Mouse (Mus musculus) limb, embryonic 14.5 days (tissue): ENCODE data around the gene Gm49361. TPM values are rescaled to one million over a fixed set of nuclear protein-coding genes. Genes with fewer than 3 reads are reported as not detected.
A peak's percentile ranks its signal among the peaks of the same experiment; 100 is the strongest.

Source experiments
- ATAC-seq: fragments of 200-750 bp; cut with Nextera tagmentation; 2 replicates; pipeline ENCODE4 v1.8.0; 2017; ENCODE audit warnings: low read depth, moderate number of reproducible peaks, moderate TSS enrichment; ENCODE audit not compliant: low FRiP score
- DNase-seq: peaks from one replicate; pipeline ENCODE4 v3.0.0-alpha.2; 2015; ENCODE audit warnings: low spot score
- H3K27ac ChIP-seq: fragments of 300-500 bp; sonication (generic); replicated peaks from 2 replicates; pipeline ENCODE4 v1.5.1; 2014; ENCODE audit warnings: low read depth, mild to moderate bottlenecking, low read length, moderate library complexity, mixed read lengths
- H3K27me3 ChIP-seq: fragments of 300-500 bp; sonication (generic); 2 replicates; pipeline ENCODE4 v1.6.1; 2014; ENCODE audit warnings: low read length, mixed read lengths; ENCODE audit not compliant: control insufficient read depth, insufficient read depth
- H3K36me3 ChIP-seq: fragments of 300-500 bp; sonication (generic); 2 replicates; pipeline ENCODE4 v1.6.1; 2014; ENCODE audit warnings: mild to moderate bottlenecking, low read length, moderate library complexity, mixed read lengths; ENCODE audit not compliant: control insufficient read depth, insufficient read depth
- H3K4me1 ChIP-seq: fragments of 300-500 bp; sonication (generic); 2 replicates; pipeline ENCODE4 v1.6.1; 2014; ENCODE audit warnings: antibody characterized with exemption, low read length, mixed read lengths; ENCODE audit not compliant: control insufficient read depth, insufficient read depth
- H3K4me2 ChIP-seq: fragments of 300-500 bp; sonication (generic); replicated peaks from 2 replicates; pipeline ENCODE4 v1.6.1; 2014; ENCODE audit warnings: low read depth, mild to moderate bottlenecking, low read length, moderate library complexity; ENCODE audit not compliant: severe bottlenecking
- H3K4me3 ChIP-seq: fragments of 300-500 bp; sonication (generic); replicated peaks from 2 replicates; pipeline ENCODE4 v1.5.1; 2014; ENCODE audit warnings: low read length
- H3K9ac ChIP-seq: fragments of 300-500 bp; sonication (generic); 2 replicates; pipeline ENCODE4 v1.6.1; 2014; ENCODE audit warnings: mild to moderate bottlenecking, low read depth, low read length, moderate library complexity; ENCODE audit not compliant: severe bottlenecking
- H3K9me3 ChIP-seq: fragments of 300-500 bp; sonication (generic); 2 replicates; pipeline ENCODE4 v1.6.1; 2016; ENCODE audit warnings: low read length; ENCODE audit not compliant: control insufficient read depth
- POLR2A ChIP-seq: fragments of 200-500 bp; IDR thresholded peaks from 2 replicates; pipeline ENCODE4 v1.8.0; 2012; ENCODE audit warnings: inconsistent platforms, mild to moderate bottlenecking, moderate library complexity, borderline replicate concordance; ENCODE audit not compliant: insufficient read depth, insufficient read length; ENCODE audit errors: extremely low read depth
- WGBS: fragments of 180-500 bp; shearing (Covaris S2); extraction: QIAGEN DNeasy Blood & Tissue Kit; methylation state at CpG from one replicate; pipeline ENCODE4 v1.1.7; 2014; 5-methylcytosine and 5-hydroxymethylcytosine counted together
- polyA plus RNA-seq, 2 experiments: library from polyadenylated mRNA; depleted of rRNA in 1 of 2; stranded (reverse) in 1 of 2; unstranded in 1 of 2; fragments of >200 nt; fragmentation: Nextera tagmentation in 1 of 2; extraction: Ambion mirVana in 1 of 2; gene quantifications; 2 replicates each; pipeline versions ENCODE4 v1.2.1 to v1.2.3; 2012 to 2014

The Gm49361 gene
- polyA plus RNA-seq, 2 experiments = not detected

- 66% methylated on average over 5 of the region's 5 CpGs for WGBS
- H3K9me3 ChIP-seq = no peaks in the 10 kb centered on the region
- no peak for TF ChIP-seq POLR2A
- H3K36me3 ChIP-seq = peaks cover 46% of the 10 kb centered on the region
- H3K4me3 ChIP-seq = no peak overlapping the region
- H3K9ac ChIP-seq = 0 out of 2 replicates have a peak overlapping the region, but pooled peaks have one; percentile 31
- H3K4me2 ChIP-seq = no peak overlapping the region
- DNase-seq (no peak), ATAC-seq (no peak)
- H3K27ac ChIP-seq = peak overlapping the region; percentile 68
- peaks cover 22% of the 10 kb centered on the region for H3K4me1 ChIP-seq
- H3K27me3 ChIP-seq = no peaks in the 10 kb centered on the region
These were observed 15.9 kb downstream of the Gm49361 start for GRCm38 (mm10) chr14:57729975-57730499.

- WGBS = 89% methylated on average over 8 of the region's 8 CpGs
- Histone ChIP-seq H3K4me3 (no peak overlapping the region), H3K27ac (no peak overlapping the region), H3K9ac (no peak overlapping the region), H3K4me2 (no peak overlapping the region), H3K27me3 (no peaks in the 10 kb centered on the region), H3K9me3 (no peaks in the 10 kb centered on the region), H3K36me3 (peaks cover 49% of the 10 kb centered on the region), H3K4me1 (peaks cover 18% of the 10 kb centered on the region)
- no peak for DNase-seq
- TF ChIP-seq POLR2A = no peak
- ATAC-seq = no peak
These were observed 16.5 kb downstream of the Gm49361 start for GRCm38 (mm10) chr14:57729364-57729763.

- peaks cover 52% of the 10 kb centered on the region for H3K36me3 ChIP-seq
- no peak overlapping the region for H3K4me2 ChIP-seq
- H3K9me3 ChIP-seq = no peaks in the 10 kb centered on the region
- ATAC-seq (no peak), DNase-seq (no peak)
- no peaks in the 10 kb centered on the region for H3K27me3 ChIP-seq
- no peak overlapping the region for H3K27ac ChIP-seq
- peaks cover 11% of the 10 kb centered on the region for H3K4me1 ChIP-seq
- 79% methylated on average over 8 of the region's 8 CpGs for WGBS
- no peak overlapping the region for H3K9ac ChIP-seq
- no peak overlapping the region for H3K4me3 ChIP-seq
- TF ChIP-seq POLR2A = no peak
These were observed 19.7 kb downstream of the Gm49361 start for GRCm38 (mm10) chr14:57726172-57726571.

DNA sequence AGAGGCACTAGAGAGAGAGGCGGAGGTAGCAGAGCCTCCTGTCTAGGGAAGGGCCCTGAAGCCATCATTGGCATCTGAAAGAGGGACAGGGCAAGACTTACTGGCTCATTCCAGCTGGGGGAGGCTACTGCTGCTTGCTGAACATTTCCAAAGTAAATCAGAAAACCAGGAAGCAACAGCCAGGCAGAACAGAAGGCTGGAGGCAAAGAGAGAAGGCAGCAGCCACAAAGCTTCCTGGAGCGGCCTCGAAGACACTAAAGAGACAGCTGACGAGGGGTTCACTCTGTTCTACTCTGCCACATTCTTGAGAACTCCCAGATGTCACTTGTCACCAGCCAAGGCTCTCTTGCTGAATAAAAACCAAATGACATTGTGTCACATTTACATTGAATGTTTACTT, 21.4 kb downstream of the Gm49361 start:
- no peak overlapping the region for H3K27ac ChIP-seq

GRCm38 (mm10) chr14:57718245-57718644, 27.7 kb downstream of the Gm49361 start:
- Histone ChIP-seq H3K9me3 (no peaks in the 10 kb centered on the region), H3K27ac (no peak overlapping the region), H3K4me3 (no peak overlapping the region), H3K4me1 (no peaks in the 10 kb centered on the region), H3K36me3 (peaks cover 48% of the 10 kb centered on the region), H3K27me3 (no peaks in the 10 kb centered on the region), H3K4me2 (no peak overlapping the region), H3K9ac (no peak overlapping the region)
- 88% methylated on average over 4 of the region's 4 CpGs for WGBS
- no peak for TF ChIP-seq POLR2A
- DNase-seq (no peak), ATAC-seq (no peak)

More for the DNA sequence above, 21.4 kb downstream of the Gm49361 start:
- Histone ChIP-seq H3K27me3 (no peaks in the 10 kb centered on the region), H3K36me3 (peaks cover 46% of the 10 kb centered on the region), H3K9ac (no peak overlapping the region), H3K4me1 (no peaks in the 10 kb centered on the region), H3K9me3 (no peaks in the 10 kb centered on the region), H3K4me2 (no peak overlapping the region), H3K4me3 (no peak overlapping the region)
- DNase-seq = no peak
- ATAC-seq = no peak
- no peak for TF ChIP-seq POLR2A
- 80% methylated on average over 4 of the region's 4 CpGs for WGBS
